ENCODE assay signal across 8 mouse cellular contexts in the genomic region with DNA sequence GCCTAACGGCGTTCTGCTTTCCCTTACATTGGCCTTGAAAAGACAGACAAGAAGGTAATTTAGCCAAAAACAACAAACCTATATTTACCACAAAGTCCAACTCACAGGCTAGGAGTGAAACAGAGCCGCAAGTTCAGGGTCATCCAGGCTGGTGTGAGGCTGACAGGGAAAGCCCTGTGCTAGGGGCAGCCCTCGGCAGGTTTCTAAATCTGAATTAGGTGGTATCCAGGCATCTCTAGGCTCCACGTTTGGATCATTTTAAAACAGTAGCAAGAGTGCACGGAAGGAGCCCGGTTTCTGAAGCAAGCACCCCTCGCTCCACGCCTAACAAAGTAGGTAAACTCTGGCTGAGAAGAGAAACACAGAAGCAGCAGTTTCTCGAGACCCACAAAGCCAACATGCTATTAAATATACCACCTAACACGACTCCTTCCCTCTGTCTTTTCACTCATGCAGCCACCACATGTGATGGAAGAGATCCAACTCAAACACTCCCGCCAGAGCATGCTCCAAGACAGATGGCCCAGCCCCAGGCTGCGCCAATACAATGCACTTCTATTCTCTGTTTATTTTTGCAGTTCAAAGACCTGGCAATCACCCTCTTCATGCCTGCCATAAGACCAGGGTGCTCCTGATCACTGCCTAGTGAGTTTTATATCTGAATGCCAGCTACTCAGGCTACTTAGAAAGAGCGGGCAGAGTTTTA.
A peak's percentile ranks its signal among the peaks of the same experiment; 100 is the strongest.
DNase-seq lines count a peak whose midpoint lies in the region; ATAC-seq and TF ChIP-seq lines count a peak whose summit lies in the region.
"Had no signal": no experiment of that assay in that cellular context is flagged by ENCODE, and none has a peak within 500 bp of the region (broad histone marks: within the 10 kb centered on the region; RNA-seq: fewer than 3 reads in every experiment).

No protein-coding gene starts in this region.

- H3K4me2 ChIP-seq in kidney, postnatal 0 days (ENCODE audit: low read length) = peak overlapping the region; percentile 23
- peak overlapping the region; percentile 23 for H3K4me2 ChIP-seq in forebrain, embryonic 15.5 days (replicated peaks)

- no peak overlapping the region for H3K27ac ChIP-seq in kidney, postnatal 0 days
- H3K27ac ChIP-seq in forebrain, embryonic 15.5 days (replicated peaks) = peak overlapping the region; percentile 70
- H3K27ac ChIP-seq: left cerebral cortex, adult 2 months had no signal

- no peak for TF ChIP-seq CTCF in kidney, postnatal 0 days (IDR thresholded peaks at IDR 0.05; ENCODE audit: low read depth)

- no peak overlapping the region for H3K4me3 ChIP-seq in kidney, postnatal 0 days (replicated peaks; ENCODE audit: low read depth, low read length)
- H3K4me3 ChIP-seq in forebrain, embryonic 15.5 days = no peak overlapping the region
- H3K4me3 ChIP-seq: left cerebral cortex, adult 2 months had no signal

- H3K9me3 ChIP-seq in kidney, postnatal 0 days (replicated peaks; ENCODE audit: low read length) = no peaks in the 10 kb centered on the region
- H3K9me3 ChIP-seq in forebrain, embryonic 15.5 days = no peaks in the 10 kb centered on the region

- no peaks in the 10 kb centered on the region for H3K36me3 ChIP-seq in kidney, postnatal 0 days (ENCODE audit: insufficient read depth, low read length)
- H3K36me3 ChIP-seq in forebrain, embryonic 15.5 days = no peaks in the 10 kb centered on the region

- no peaks in the 10 kb centered on the region for H3K4me1 ChIP-seq in kidney, postnatal 0 days (replicated peaks; ENCODE audit: insufficient read depth, low read length)
- H3K4me1 ChIP-seq in forebrain, embryonic 15.5 days = peaks cover 17% of the 10 kb centered on the region

- DNase-seq in kidney, postnatal 0 days (ENCODE audit: low spot score) = no peak
- DNase-seq in kidney, postnatal 25 days = no peak
- DNase-seq in embryo, embryonic 11.5 days (ENCODE audit: low read depth, low spot score) = peak; percentile 13
- peak; percentile 60 for DNase-seq in mesoderm, embryonic 11.5 days (ENCODE audit: low read depth, low spot score)
- no peak for DNase-seq in left cerebral cortex, adult 11 months (ENCODE audit: low spot score)

- H3K9ac ChIP-seq in kidney, postnatal 0 days (ENCODE audit: low read depth, low read length) = no peak overlapping the region
- H3K9ac ChIP-seq in forebrain, embryonic 15.5 days (replicated peaks) = no peak overlapping the region

- ATAC-seq in kidney, postnatal 0 days (replicated peaks; ENCODE audit: low FRiP score, low read depth) = no peak
- ATAC-seq in forebrain, embryonic 15.5 days (replicated peaks) = peak; percentile 94
- no peak for ATAC-seq in frontal cortex, adult (ENCODE audit: low TSS enrichment)

- no peaks in the 10 kb centered on the region for H3K27me3 ChIP-seq in kidney, postnatal 0 days (ENCODE audit: insufficient read depth, low read length)
- no peaks in the 10 kb centered on the region for H3K27me3 ChIP-seq in forebrain, embryonic 15.5 days

- WGBS in kidney, postnatal 0 days = 49% methylated on average over 14 of the region's 14 CpGs
- 39% methylated on average over 14 of the region's 14 CpGs for WGBS in forebrain, embryonic 15.5 days

Comparison
In these comparisons a context has a peak if more than half of its experiments do, and no peak if none do; other contexts are left out.
1. DNase-seq: peak in embryo, embryonic 11.5 days (single experiment) and mesoderm, embryonic 11.5 days (single experiment); none in kidney, postnatal 0 days (single experiment), kidney, postnatal 25 days (0 of 2) and left cerebral cortex, adult 11 months (single experiment).